Mouse (Mus musculus): ENCODE data around the gene A930033H14Rik.

- TF ChIP-seq CTCF (IDR thresholded peaks at IDR 0.05) (no peak), POLR2A (IDR thresholded peaks at IDR 0.05; ENCODE audit: insufficient read depth, low read depth, low read length) (no peak)
Measured at GRCm38 (mm10) chr10:69172412-69172811, 40.5 kb downstream of the A930033H14Rik start.
